Mouse (Mus musculus) layer of hippocampus, postnatal 10 days (tissue): ENCODE results near the gene Snx7. TPM values are rescaled to one million over a fixed set of nuclear protein-coding genes. Genes with fewer than 3 reads are reported as not detected.
A peak's percentile ranks its signal among the peaks of the same experiment; 100 is the strongest.

Source experiments
- DNase-seq, 2 experiments: peaks; one replicate each; pipeline ENCODE4 v3.0.0; 2021; ENCODE audit warnings: low spot score in 2 of 2
- long read RNA-seq: library from polyadenylated mRNA; stranded (forward); transcript quantifications from one replicate; pipeline ENCODE4 v2.0.0, GENCODE M21; 2023
- total RNA-seq, 2 experiments: library from RNA; stranded (reverse); gene quantifications; 2 replicates each; pipeline ENCODE4 v1.2.3; 2021

The Snx7 gene
- 10 to 100 TPM; 32.0 to 34.9 TPM for total RNA-seq
- long read RNA-seq, transcript Snx7-201 (9 exons, 2,021 nt), result major isoform, 44 of 60 reads
- long read RNA-seq, partial matches to known transcripts, result 10 of 60 reads
- long read RNA-seq, other reads (novel, unspliced or antisense), result 2 of 60 reads

GRCm38 (mm10) chr3:117868637-117869323 is at the start of gene Snx7:
Gene Snx7, minus strand, starts transcription at chr3:117868936.
- DNase-seq, result peak; percentile 77 to 87

DNA sequence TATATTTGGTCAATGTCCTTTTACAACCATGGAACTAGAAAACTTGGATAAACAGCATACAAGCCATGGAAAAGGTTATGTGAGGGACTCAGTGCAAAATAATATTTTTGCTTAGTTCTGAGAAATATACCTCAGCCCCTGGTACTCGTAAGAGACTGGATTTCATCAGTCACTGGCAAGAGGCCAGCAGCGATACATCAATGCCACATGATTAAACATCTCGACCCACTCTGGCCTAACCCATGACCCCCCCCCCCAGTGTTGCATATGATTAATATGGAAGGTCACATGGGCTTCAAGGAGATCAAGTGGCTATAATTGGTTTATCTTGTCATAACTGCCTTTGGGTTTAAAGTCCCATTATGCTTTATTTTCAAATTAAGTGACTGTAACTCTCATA is 46.7 kb upstream of the Snx7 start:
- DNase-seq, result no peak

GRCm38 (mm10) chr3:117893736-117894135 is 25.0 kb upstream of the Snx7 start:
- DNase-seq, result no peak

DNA sequence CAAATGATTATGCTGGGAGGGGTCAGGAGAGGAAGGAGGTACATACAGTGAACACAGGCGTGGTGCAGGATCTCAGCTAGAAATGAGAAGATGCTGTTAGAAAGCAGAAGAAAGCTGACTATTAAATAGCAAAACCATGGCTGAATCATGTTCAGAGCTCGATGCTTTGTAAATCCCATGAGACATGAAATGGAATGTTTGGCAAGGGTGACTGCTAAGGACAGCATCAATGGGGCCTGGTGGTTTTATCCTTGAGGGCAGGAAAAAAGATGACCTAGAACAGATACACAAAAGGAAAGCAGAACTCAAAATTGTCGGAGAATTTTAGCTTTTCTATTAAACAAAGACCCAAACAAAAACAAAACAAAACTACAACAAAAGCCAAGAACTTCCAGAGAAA is 6.7 kb upstream of the Snx7 start:
- no peak for DNase-seq

- DNase-seq, result no peak
Measured at GRCm38 (mm10) chr3:117873209-117873863, 4.6 kb upstream of the Snx7 start.

DNA sequence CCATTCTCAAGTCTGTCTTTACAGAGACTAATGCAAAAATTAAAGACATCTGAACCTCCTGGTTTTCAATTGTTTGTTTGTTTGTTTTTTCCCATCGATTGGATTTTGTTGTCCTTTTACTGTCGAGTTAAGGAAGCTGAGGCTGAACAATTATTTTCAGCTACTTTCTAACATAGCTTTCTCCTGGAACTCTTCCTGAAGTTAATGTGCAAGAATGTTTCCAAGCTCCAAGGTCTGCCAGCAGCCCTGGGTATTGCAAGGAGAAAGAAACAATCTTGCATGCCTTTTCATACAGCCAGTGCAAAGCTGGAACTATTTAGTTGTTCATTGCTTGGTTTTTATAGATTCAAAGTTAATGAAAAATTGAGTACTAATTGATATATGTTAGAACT is 584 bp upstream of the Snx7 start:
- DNase-seq, result no peak

GRCm38 (mm10) chr3:117868091-117868490 is 645 bp downstream of the Snx7 start:
- no peak for DNase-seq

DNA sequence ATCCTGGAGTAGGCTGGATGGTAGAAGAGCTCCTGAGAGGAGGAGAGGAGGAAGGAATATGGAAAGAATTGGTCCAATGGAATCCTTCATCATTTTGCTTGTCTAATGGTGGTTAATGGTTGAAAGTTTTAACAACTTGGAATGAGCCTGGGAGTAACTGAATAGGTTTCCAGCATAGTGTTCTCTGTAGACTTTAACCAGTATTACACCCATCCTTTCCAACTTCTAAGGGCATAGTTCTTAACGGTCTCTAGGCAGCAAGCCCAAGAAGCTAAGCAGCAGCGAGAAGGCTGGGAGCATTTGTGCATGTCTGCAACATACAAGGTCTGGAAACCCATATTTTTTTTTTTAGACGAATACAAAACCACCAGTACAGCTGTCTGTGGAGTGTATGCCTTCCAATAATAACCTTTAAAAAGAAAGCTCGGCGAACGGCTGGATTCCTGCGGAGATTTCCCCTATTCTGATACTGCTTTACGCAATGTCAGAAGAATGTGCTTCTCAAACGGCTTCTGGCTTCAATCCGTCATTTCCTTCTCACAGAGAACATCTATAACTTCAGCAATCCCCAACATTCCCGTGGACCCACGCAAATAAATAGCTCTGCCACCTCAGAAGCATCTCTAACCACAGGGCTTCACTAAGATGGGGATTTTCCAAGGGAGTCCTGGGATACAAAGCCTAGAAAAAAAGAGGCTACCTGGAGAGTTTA is 1.9 kb downstream of the Snx7 start:
- no peak for DNase-seq

DNA sequence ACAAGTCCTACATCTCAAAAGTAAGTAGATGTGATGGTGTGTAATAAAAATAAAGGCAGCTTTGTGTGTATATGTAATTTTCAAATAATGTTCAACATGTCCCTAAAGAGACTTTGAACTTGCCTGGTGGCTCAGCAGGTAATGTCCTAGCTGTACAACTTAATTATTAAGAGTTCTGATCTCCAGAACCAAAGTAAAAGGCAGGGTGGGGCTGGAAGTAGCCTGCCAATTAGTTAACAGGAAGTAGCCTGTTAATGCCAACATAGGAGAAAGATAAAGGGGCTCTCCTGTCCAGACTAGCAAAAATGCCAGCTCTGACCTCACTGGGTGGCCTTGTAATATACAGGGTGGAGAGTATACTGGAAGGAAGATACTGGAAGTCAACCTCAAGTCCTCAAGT is 3.1 kb downstream of the Snx7 start:
- no peak for DNase-seq

DNA sequence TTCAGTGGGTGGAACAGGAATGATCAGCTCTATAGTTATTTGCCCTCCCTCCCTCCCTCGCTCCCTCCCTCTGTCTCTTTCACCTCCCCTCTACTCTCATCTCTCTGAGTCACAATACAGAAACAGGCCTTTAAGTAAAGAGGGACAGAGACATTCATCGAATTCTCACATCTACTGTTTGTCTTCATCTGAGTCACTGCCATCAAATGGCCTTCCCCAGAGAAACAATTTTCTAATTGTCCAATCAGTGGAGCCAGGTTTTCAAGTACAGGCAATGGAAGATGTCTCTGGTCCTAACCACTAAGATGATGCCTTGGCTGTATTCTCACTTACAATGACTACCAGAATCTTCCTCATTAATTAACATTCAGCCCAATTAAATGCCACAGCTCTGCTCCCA is 5.8 kb downstream of the Snx7 start:
- DNase-seq, result no peak

- no peak for DNase-seq
Measured at GRCm38 (mm10) chr3:117861977-117862434, 6.7 kb downstream of the Snx7 start.

DNA sequence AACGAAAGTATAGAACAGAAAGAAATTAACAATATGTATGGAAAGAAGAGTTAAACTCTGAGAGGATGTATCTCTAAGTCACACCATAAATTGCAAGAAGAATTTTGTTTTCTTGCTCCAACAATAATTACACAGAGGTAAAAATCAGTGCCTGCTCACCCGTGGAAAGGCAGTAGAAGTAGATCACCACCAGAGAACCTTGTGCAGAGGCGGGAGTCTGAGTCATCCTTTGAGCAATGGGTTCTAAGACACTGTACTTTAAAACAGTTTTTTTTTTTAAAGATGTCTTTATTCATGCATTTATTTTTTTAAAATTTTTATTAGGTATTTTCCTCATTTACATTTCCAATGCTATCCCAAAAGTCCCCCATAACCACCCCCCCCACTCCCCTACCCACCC is 9.7 kb downstream of the Snx7 start:
- no peak for DNase-seq

- DNase-seq, result no peak
Measured at GRCm38 (mm10) chr3:117853729-117854128, 15.0 kb downstream of the Snx7 start.

- no peak for DNase-seq
Measured at GRCm38 (mm10) chr3:117852054-117852361, 16.7 kb downstream of the Snx7 start.

DNA sequence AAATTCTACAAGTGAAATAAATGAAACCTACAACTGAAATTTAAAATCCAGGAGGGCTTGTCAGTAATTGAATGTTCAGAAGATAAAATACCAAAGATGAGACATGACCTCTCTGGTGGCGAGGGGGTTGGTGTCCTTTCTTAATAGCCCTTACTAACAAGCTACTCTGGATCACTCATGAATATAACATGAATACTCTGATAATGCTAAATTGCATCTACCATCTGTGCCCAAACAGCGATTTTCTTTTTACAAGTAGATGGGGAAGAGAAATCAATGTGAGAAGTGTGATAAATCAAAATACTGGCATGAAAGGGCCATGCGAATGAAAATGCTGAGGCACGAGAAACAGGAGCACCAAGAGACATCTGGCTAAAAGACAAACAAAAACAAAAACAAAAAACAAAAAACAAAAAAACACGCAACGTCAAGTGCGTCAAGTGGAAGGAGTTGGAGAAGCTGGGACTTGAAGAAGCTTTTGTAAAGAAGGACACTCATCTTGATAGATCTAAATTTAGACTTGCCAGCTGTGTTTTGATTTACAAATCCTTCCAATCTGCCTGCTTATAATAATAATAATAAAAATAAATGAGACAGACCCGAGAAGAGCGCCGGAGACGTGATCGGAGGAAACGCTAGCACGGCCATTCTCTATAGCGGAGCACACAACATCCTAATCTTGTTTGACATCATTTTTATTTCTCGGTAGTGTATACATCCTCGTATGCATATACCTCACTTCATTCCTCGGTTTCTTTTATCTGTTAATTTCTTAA is 17.3 kb downstream of the Snx7 start:
- DNase-seq, result no peak

DNA sequence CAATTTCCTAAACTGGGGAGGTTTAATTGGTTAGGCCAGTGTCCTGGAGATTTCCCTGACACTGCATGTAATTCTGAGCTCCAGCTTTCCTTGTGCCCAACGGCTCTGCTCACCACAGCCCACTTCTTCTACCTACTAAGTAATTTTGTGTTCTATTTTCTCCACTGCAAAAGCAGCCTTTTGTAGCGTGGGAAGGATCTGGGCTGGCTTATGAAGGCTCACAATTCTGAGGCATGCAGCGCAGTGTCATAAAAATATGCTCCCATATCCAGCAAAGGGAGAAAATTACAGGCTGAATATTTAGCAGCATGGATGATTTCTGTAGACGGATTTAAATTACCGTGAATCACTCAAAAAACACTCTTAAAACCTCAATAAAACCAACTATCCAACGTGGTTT is 19.9 kb downstream of the Snx7 start:
- no peak for DNase-seq

GRCm38 (mm10) chr3:117842658-117843057 is 26.1 kb downstream of the Snx7 start:
- no peak for DNase-seq

- DNase-seq, result no peak
Measured at GRCm38 (mm10) chr3:117839867-117840545, 28.7 kb downstream of the Snx7 start.

DNA sequence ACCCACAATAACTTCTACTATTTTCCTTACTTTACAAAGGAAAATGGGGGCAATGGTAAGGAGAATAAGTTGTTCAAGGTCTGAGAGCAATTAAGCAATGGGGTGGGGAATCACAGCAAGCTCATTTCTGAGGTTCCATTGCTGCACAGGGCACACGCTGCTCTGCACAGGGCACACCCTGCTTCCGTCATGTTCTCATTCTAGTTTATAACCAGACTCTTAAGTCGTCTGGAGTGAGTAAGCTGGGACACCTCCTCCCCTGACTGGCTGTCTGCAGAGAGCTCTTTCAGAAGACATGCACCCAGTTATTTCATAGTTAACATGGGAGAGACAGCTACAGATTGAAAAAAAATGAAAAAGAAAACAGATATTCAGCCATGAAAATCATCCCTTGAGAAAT is 30.7 kb downstream of the Snx7 start:
- DNase-seq, result no peak

GRCm38 (mm10) chr3:117826486-117827200 is 42.1 kb downstream of the Snx7 start:
- peak; percentile 28 to 37 for DNase-seq
